Mouse (Mus musculus) heart, postnatal 0 days (tissue): ENCODE data around the gene Plekhh1.

Experiments
- CTCF ChIP-seq: IDR thresholded peaks from 2 replicates; pipeline ENCODE4 v1.5.1; 2016; ENCODE audit warnings: antibody characterized with exemption, control low read depth, low read depth
- EP300 ChIP-seq: IDR thresholded peaks from 2 replicates; pipeline ENCODE4 v1.6.1; 2016; ENCODE audit warnings: antibody characterized with exemption, low read depth

GRCm38 (mm10) chr12:79059573-79059972 is 30.6 kb downstream of the Plekhh1 start:
- TF ChIP-seq CTCF = no peak
- TF ChIP-seq EP300 = no peak
